Mouse (Mus musculus) common myeloid progenitor, adult 5-6 weeks (primary cell): ENCODE data around the gene Fry. TPM values are rescaled to one million over a fixed set of nuclear protein-coding genes. Genes with fewer than 3 reads are reported as not detected.
A peak's percentile ranks its signal among the peaks of the same experiment; 100 is the strongest.

Source experiments
- ATAC-seq: replicated peaks from 2 replicates; pipeline ENCODE4 v1.8.0; 2016; ENCODE audit warnings: low read depth, mild to moderate bottlenecking, moderate TSS enrichment, inconsistent platforms; ENCODE audit not compliant: poor library complexity, severe bottlenecking
- total RNA-seq: library from RNA; stranded (forward); fragments of 200-1000, 187-1606 nt; gene quantifications from 2 replicates; pipeline ENCODE4 v1.2.3, GENCODE M21; 2017

The Fry gene
- total RNA-seq, 1 experiment from 2014 or later, result 22.5 TPM

- ATAC-seq, result no peak
Measured at GRCm38 (mm10) chr5:150125920-150126319, 7.5 kb downstream of the Fry start.

- no peak for ATAC-seq
Measured at GRCm38 (mm10) chr5:150128432-150128831, 10.0 kb downstream of the Fry start.

DNA sequence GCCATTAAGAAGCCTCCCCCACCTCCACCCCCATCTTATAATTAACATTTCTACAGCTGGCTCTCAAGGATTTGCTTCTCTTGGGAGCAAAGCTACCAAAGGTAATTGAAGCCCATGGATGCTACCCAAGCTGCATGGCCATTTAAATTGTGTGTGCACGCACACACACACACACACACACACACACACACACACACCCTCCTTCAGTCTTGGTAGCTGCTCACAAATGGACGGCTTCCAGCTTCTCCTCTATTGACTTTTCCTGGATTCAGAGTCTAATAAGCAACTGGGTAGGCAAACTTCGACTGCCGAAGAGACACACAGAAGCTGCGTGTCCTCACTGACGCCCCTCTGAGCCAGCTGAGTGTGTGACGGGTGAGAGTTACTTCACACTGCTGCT lies 11.7 kb downstream of the Fry start:
- no peak for ATAC-seq

DNA sequence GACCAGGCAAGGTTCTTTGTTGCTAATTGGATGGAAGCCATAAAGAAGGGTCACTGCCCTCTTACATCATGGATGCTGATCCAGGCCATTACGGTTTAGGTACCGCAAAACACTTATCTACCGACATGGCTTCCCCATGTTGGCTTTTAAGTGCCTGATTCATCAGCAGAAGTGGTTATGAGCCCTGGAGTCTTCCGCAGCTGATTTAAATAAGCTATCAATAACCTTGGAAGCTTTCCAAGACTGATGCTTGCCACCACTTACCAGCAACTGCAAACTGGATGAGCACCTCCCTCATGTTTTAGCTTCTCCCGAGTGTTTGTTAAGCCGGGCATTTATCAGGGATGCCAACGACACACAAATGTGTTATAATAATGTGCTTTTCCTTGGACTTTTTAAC lies 12.7 kb downstream of the Fry start:
- no peak for ATAC-seq

DNA sequence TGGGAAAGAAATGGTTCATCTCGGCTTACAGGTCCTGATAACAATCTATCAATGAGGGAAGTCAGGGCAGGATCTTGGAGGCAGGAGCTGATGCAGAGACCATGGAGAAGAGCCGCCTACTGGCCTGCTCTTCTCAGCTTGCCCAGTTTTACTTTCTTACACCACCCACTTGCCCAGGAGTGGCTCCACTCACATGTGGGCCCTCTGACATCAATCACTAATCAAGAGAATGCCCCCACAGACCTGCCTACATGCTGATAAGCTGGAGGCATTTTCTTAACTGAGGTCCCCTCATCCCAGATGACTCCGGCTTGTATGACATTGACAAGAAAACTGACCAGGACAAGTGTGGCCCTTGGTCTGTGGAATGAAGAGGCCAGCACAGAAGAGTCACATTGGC lies 16.2 kb downstream of the Fry start:
- 0 out of 2 replicates have a peak, but pooled peaks have one; percentile 8 for ATAC-seq

- peak; percentile 15; the same call in 1 of the 2 replicates for ATAC-seq
Measured at GRCm38 (mm10) chr5:150135529-150135928, 17.1 kb downstream of the Fry start.

- ATAC-seq, result peak; percentile 76
Measured at GRCm38 (mm10) chr5:150137772-150138451, 19.5 kb downstream of the Fry start.

- peak; percentile 64 for ATAC-seq
Measured at GRCm38 (mm10) chr5:150140513-150140912, 22.1 kb downstream of the Fry start.

- ATAC-seq, result no peak
Measured at GRCm38 (mm10) chr5:150145967-150146366, 27.5 kb downstream of the Fry start.

DNA sequence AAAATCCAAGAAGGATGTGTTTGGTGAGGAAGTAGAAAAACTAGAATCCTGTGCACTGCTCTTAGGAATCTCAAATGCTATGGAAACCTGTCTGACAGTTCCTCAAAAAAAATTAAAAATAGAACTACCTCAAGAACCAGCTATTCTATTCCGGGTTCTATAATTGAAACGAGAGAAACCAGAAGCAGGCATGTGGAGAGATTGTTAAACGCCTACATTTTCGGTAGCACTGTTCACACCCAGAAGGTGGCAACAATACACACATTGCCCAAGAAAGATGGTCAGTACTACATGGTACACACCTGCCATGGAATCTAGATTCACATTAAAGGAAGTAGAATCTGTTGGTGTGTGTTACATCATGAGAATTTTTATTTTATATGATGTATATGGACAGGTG lies 28.2 kb downstream of the Fry start:
- no peak for ATAC-seq

- ATAC-seq, result no peak
Measured at GRCm38 (mm10) chr5:150149725-150150124, 31.3 kb downstream of the Fry start.

DNA sequence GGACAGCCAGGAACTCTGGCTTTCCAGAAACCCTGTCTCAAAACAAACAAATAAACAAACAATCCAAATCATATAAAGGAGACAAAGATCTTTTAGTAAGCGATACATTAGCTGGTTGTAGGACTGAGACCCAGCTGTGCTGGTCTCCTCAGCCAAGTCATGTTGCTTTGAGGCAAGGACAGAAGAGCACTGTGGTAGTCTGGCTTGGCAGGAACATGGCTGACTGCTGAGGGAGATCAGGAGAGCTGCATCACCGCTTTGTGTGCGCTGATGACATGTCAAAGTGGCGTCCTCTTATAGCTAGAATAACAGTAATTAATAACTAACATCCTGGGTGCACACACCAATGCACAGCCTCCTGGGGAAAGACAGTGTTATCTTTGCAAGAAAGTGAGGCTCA lies 32.5 kb downstream of the Fry start:
- no peak for ATAC-seq

DNA sequence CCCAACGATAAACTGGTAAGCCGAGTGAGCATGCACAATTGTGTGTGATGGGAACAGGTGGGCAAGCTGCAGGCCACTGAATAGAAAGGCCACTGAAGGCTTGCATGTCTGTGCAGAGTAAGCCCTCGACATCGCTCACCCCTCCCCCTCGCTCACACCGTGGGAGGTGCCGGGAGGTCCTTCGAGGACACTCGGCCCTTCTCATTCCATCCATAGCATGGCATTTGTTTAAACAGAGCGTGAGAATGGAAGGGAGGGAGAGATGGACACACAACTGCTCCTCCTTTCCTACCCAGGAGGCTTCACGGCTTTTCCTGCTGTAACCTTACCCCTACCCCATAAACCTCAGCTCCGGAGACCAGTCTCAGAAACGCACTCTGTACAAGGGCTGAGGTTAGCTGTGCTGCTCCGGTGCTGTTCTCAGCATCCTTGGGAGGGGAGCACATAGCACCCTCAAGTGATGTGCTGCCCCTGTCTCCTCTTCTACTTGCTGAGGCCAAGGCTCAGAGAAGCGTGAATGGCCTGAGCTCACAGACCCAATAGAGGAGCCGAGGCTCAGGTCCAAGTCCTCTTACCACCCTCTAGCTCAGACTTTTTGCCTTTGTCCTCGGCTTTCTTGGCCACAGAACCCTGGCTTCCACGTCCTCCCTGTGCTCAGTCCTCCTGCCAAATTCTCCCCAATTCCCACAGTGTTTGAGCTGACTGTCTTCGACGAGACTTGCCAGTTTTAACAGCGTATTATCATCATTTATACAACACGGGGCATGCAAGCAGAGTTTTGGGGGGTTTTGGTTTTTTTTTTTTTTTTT lies 33.8 kb downstream of the Fry start:
- no peak for ATAC-seq

- ATAC-seq, result no peak
Measured at GRCm38 (mm10) chr5:150152880-150153281, 34.4 kb downstream of the Fry start.

GRCm38 (mm10) chr5:150155388-150155787 lies 36.9 kb downstream of the Fry start:
- ATAC-seq, result peak; percentile 59

GRCm38 (mm10) chr5:150156063-150156786 lies 37.8 kb downstream of the Fry start:
- peak; percentile 40 for ATAC-seq

- peak; percentile 69 for ATAC-seq
Measured at GRCm38 (mm10) chr5:150157682-150158081, 39.2 kb downstream of the Fry start.

GRCm38 (mm10) chr5:150159151-150159550 lies 40.7 kb downstream of the Fry start:
- ATAC-seq, result no peak

DNA sequence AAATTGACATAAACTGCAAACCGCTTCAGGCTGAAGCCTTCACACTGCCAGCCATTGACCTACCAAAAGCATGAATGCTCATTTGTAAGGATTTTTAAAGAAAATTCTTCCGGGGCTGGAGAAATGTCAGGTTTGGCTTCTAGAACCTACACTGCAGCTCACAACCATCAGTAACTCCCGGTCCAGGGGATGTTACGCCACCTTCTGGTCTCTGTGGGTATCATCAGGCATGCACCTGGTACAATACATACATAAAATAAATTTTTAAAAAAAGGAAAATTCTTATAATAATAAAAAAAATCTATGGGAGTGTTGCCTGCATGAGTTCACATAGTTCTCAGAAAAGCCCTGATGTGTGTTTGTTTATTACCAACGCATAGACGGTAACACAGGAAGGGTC lies 42.7 kb downstream of the Fry start:
- ATAC-seq, result no peak

- ATAC-seq, result peak; percentile 54
Measured at GRCm38 (mm10) chr5:150161898-150162297, 43.5 kb downstream of the Fry start.

DNA sequence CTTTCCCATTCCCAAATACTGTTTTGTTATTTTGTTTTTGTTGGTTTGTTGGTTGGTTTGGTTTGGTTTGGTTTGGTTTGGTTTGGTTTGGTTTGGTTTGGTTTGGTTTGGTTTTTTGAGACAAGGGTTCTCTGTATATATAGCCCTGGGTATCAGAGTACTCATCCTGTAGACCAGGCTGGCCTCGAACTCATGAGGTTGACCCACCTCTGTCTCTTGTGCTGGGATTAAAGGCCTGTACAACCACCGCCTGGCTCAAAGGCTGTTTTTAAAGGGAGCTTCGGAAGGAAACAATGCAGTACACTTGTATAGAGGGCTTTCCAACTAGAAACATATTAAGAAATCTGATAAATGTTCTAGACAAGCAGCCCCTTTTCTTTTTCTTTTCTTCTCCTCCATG lies 46.2 kb downstream of the Fry start:
- no peak for ATAC-seq
